Mouse (Mus musculus): ENCODE results near the gene Rarg. TPM values are rescaled to one million over a fixed set of nuclear protein-coding genes. Genes with fewer than 3 reads are reported as not detected.

Rarg gene
- polyA plus RNA-seq (2012), result 0.09 TPM in 2 replicates

DNA sequence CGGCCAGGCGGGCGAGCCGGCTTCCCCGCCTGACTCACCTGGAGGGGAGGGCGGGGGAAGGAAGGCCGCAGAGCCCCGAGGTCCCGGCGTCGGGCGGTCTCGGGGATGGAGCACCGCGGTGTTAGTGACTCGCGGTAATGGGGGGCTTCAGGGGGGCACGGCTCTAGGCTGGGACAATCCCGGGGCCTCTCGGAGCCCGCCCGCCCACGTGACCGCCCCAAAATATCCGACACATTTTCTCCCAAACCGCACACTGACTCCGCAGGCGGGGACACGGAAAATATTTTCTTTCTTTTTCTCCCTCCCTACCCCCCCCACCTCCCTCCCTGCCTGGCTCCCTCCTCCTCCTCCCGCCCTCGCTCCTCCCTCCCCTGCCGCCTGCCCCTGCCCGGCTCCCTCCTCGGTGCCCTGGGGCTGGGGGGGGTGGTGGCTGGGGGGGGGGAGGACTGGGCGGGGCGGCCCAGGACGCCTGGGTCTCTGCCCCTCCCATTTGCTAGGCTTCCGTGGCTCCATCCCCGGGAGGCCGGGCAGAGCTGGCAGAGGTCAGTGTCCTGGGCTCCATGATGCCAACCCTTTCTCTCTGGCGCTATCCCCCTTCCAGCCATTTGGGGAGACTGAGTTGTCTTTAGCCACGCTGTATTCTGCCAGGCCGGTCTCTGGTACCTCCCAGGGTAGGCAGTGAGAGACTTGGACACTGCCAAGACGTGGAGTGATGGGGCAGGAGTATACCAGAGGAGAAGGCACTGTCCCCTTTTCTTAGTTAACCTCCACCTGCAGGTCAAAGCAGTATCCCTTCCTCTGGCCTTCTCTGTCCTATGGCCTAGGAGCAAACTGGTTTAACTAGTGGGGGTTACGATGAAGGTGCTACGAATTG, at the start of gene Rarg:
Gene Rarg (minus strand): TSS at position 316 of the 874 bp plus-strand sequence.
- Histone ChIP-seq H3K9me3 (ENCODE audit: control insufficient read depth, low read length) (peaks cover 2% of the 10 kb centered on the region; the same call in 1 of the 2 replicates), H3K4me1 (ENCODE audit: control insufficient read depth) (peaks cover 5% of the 10 kb centered on the region), H3K36me3 (ENCODE audit: control insufficient read depth) (no peaks in the 10 kb centered on the region), H3K4me3 (replicated peaks) (peak within 1 kb of the TSS; percentile 32), H3K27me3 (ENCODE audit: control insufficient read depth) (peaks cover 88% of the 10 kb centered on the region)
- TF ChIP-seq GATA1 (IDR thresholded peaks at IDR 0.05; ENCODE audit: low read length) (no peak), TAL1 (IDR thresholded peaks at IDR 0.05; ENCODE audit: low read length) (no peak)

GRCm38 (mm10) chr15:102302542-102302941, 45.2 kb upstream of the Rarg start:
- Histone ChIP-seq H3K4me3 (replicated peaks) (no peak overlapping the region), H3K4me1 (ENCODE audit: control insufficient read depth) (peaks cover 24% of the 10 kb centered on the region), H3K36me3 (ENCODE audit: control insufficient read depth) (peaks cover 97% of the 10 kb centered on the region), H3K27me3 (ENCODE audit: control insufficient read depth) (no peaks in the 10 kb centered on the region; the same call in 1 of the 2 replicates), H3K9me3 (ENCODE audit: control insufficient read depth, low read length) (no peaks in the 10 kb centered on the region)
- no peak for TF ChIP-seq TAL1 (IDR thresholded peaks at IDR 0.05; ENCODE audit: low read length)

- Histone ChIP-seq H3K27me3 (ENCODE audit: control insufficient read depth) (no peaks in the 10 kb centered on the region), H3K4me1 (ENCODE audit: control insufficient read depth) (peaks cover 44% of the 10 kb centered on the region), H3K36me3 (ENCODE audit: control insufficient read depth) (peaks cover 39% of the 10 kb centered on the region), H3K4me3 (replicated peaks) (peak overlapping the region; percentile 89), H3K9me3 (ENCODE audit: control insufficient read depth, low read length) (no peaks in the 10 kb centered on the region)
- TF ChIP-seq GATA1 (IDR thresholded peaks at IDR 0.05; ENCODE audit: low read length) (no peak), TAL1 (IDR thresholded peaks at IDR 0.05; ENCODE audit: low read length) (no peak)
Observed at GRCm38 (mm10) chr15:102296368-102297006, 39.2 kb upstream of the Rarg start.

- no peaks in the 10 kb centered on the region for H3K9me3 ChIP-seq (ENCODE audit: control insufficient read depth, low read length)
- peaks cover 44% of the 10 kb centered on the region for H3K4me1 ChIP-seq (ENCODE audit: control insufficient read depth)
- peaks cover 32% of the 10 kb centered on the region for H3K36me3 ChIP-seq (ENCODE audit: control insufficient read depth)
- peak within 1 kb of the TSS; percentile 89 for H3K4me3 ChIP-seq (replicated peaks)
- TF ChIP-seq TAL1 (IDR thresholded peaks at IDR 0.05; ENCODE audit: low read length) (no peak), GATA1 (IDR thresholded peaks at IDR 0.05; ENCODE audit: low read length) (no peak)
- H3K27me3 ChIP-seq (ENCODE audit: control insufficient read depth), result no peaks in the 10 kb centered on the region
Observed at GRCm38 (mm10) chr15:102295633-102296367, 38.5 kb upstream of the Rarg start, which contains the start of gene Espl1. Gene Espl1 (plus strand): TSS chr15:102296266.

GRCm38 (mm10) chr15:102287395-102287794, 30.1 kb upstream of the Rarg start:
- H3K4me1 ChIP-seq (ENCODE audit: control insufficient read depth), result peaks cover 18% of the 10 kb centered on the region
- H3K36me3 ChIP-seq (ENCODE audit: control insufficient read depth), result peaks cover 4% of the 10 kb centered on the region
- no peak overlapping the region for H3K4me3 ChIP-seq (replicated peaks)
- no peaks in the 10 kb centered on the region for H3K27me3 ChIP-seq (ENCODE audit: control insufficient read depth)
- no peaks in the 10 kb centered on the region for H3K9me3 ChIP-seq (ENCODE audit: control insufficient read depth, low read length)
- TF ChIP-seq TAL1 (IDR thresholded peaks at IDR 0.05; ENCODE audit: low read length) (no peak), GATA1 (IDR thresholded peaks at IDR 0.05; ENCODE audit: low read length) (no peak)

GRCm38 (mm10) chr15:102283648-102284047, 26.3 kb upstream of the Rarg start:
- Histone ChIP-seq H3K4me1 (ENCODE audit: control insufficient read depth) (peaks cover 53% of the 10 kb centered on the region), H3K9me3 (ENCODE audit: control insufficient read depth, low read length) (no peaks in the 10 kb centered on the region), H3K4me3 (replicated peaks) (no peak overlapping the region), H3K36me3 (ENCODE audit: control insufficient read depth) (peaks cover 24% of the 10 kb centered on the region), H3K27me3 (ENCODE audit: control insufficient read depth) (no peaks in the 10 kb centered on the region)
- TF ChIP-seq TAL1 (IDR thresholded peaks at IDR 0.05; ENCODE audit: low read length) (no peak), GATA1 (IDR thresholded peaks at IDR 0.05; ENCODE audit: low read length) (no peak)

DNA sequence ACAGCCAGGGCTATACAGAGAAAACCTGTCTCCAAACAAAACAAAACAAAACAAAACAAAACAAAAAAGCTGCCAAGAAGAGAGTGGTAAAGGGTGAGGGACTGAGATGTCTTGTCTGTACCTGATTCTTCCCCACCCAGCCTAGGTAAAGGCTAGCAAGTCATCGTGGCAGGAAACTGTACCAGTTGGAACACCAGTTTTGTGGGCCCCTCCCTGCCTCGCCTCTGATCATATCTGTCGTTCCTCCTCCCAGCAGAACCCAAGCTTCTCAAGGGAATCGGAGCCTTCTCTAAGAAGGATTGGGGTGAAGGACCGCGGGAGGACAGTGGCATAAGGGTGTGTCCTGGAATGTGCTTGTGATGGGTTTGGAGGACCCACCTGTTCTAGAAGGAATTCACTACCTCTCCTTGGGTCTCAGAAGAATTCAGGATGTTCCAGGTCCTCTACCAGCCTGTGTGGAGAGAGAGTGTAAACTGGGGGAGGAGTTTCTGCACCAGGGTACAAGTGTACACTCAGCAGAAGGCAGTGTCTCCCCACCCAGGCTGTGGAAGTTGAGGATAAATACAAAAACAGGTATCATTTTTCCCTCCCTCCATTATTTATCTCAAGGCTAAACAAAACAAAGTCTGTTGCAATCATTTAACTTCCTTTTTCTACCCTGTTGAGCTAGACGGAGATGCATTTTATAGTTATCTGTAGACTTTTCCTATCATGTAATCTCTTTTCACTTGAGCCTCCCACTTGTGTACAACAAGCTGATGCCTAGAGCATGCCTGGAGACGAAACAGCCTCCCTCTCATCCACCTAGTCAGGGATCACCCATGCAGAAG, 25.4 kb upstream of the Rarg start:
- TF ChIP-seq GATA1 (IDR thresholded peaks at IDR 0.05; ENCODE audit: low read length) (no peak), TAL1 (IDR thresholded peaks at IDR 0.05; ENCODE audit: low read length) (no peak)
- Histone ChIP-seq H3K4me1 (ENCODE audit: control insufficient read depth) (peaks cover 54% of the 10 kb centered on the region), H3K9me3 (ENCODE audit: control insufficient read depth, low read length) (no peaks in the 10 kb centered on the region), H3K36me3 (ENCODE audit: control insufficient read depth) (peaks cover 24% of the 10 kb centered on the region), H3K27me3 (ENCODE audit: control insufficient read depth) (no peaks in the 10 kb centered on the region), H3K4me3 (replicated peaks) (peak overlapping the region; percentile 5)

- peaks cover 54% of the 10 kb centered on the region for H3K4me1 ChIP-seq (ENCODE audit: control insufficient read depth)
- peaks cover 24% of the 10 kb centered on the region for H3K36me3 ChIP-seq (ENCODE audit: control insufficient read depth)
- H3K4me3 ChIP-seq (replicated peaks), result peak overlapping the region; percentile 82
- TF ChIP-seq GATA1 (IDR thresholded peaks at IDR 0.05; ENCODE audit: low read length) (no peak), TAL1 (IDR thresholded peaks at IDR 0.05; ENCODE audit: low read length) (no peak)
- no peaks in the 10 kb centered on the region for H3K27me3 ChIP-seq (ENCODE audit: control insufficient read depth)
- no peaks in the 10 kb centered on the region for H3K9me3 ChIP-seq (ENCODE audit: control insufficient read depth, low read length)
Observed at GRCm38 (mm10) chr15:102280623-102281022, 23.3 kb upstream of the Rarg start.

Measured in erythroblast, embryonic 14.5 days (primary cell).